Mouse (Mus musculus) embryonic facial prominence, embryonic 14.5 days (tissue): ENCODE results near the gene Btbd16. TPM values are rescaled to one million over a fixed set of nuclear protein-coding genes. Genes with fewer than 3 reads are reported as not detected.

Source experiments
- ATAC-seq: fragments of 200-750 bp; cut with Nextera tagmentation; 2 replicates; pipeline ENCODE4 v1.8.0; 2017; ENCODE audit warnings: low read depth, moderate number of reproducible peaks, moderate TSS enrichment
- DNase-seq: peaks from one replicate; pipeline ENCODE4 v3.0.0-alpha.2; 2015; ENCODE audit warnings: low spot score
- H3K27ac ChIP-seq: fragments of 300-500 bp; sonication (generic); replicated peaks from 2 replicates; pipeline ENCODE4 v1.5.1; 2014; ENCODE audit warnings: low read depth, mild to moderate bottlenecking, low read length, moderate library complexity
- H3K27me3 ChIP-seq: fragments of 300-500 bp; sonication (generic); replicated peaks from 2 replicates; pipeline ENCODE4 v1.6.1; 2014; ENCODE audit warnings: low read length; ENCODE audit not compliant: control insufficient read depth, insufficient read depth
- H3K36me3 ChIP-seq: fragments of 300-500 bp; sonication (generic); 2 replicates; pipeline ENCODE4 v1.6.1; 2014; ENCODE audit warnings: low read length, mixed read lengths; ENCODE audit not compliant: control insufficient read depth, insufficient read depth
- H3K4me1 ChIP-seq: fragments of 300-500 bp; sonication (generic); 2 replicates; pipeline ENCODE4 v1.6.1; 2014; ENCODE audit warnings: antibody characterized with exemption, low read length; ENCODE audit not compliant: control insufficient read depth, insufficient read depth
- H3K4me2 ChIP-seq: fragments of 300-500 bp; sonication (generic); 2 replicates; pipeline ENCODE4 v1.6.1; 2014; ENCODE audit warnings: low read depth, mild to moderate bottlenecking, low read length, moderate library complexity, mixed read lengths
- H3K4me3 ChIP-seq: fragments of 300-500 bp; sonication (generic); 2 replicates; pipeline ENCODE4 v1.5.1; 2014; ENCODE audit warnings: low read depth, mild to moderate bottlenecking, low read length
- H3K9ac ChIP-seq: fragments of 300-500 bp; sonication (generic); 2 replicates; pipeline ENCODE4 v1.6.1; 2014; ENCODE audit warnings: low read depth, mild to moderate bottlenecking, low read length, moderate library complexity, mixed read lengths
- H3K9me3 ChIP-seq: fragments of 300-500 bp; sonication (generic); 2 replicates; pipeline ENCODE4 v1.6.1; 2016; ENCODE audit warnings: low read length; ENCODE audit not compliant: control insufficient read depth
- WGBS: fragments of 180-500 bp; shearing (Covaris S2); extraction: QIAGEN DNeasy Blood & Tissue Kit; methylation state at CpG from one replicate; pipeline ENCODE4 v1.1.7; 2014; 5-methylcytosine and 5-hydroxymethylcytosine counted together
- polyA plus RNA-seq: library from polyadenylated mRNA; unstranded; fragments of >200 nt; fragmentation: Nextera tagmentation; extraction: Ambion mirVana; gene quantifications from 2 replicates; pipeline ENCODE4 v1.2.1, GENCODE M21; 2014

Gene Btbd16
- polyA plus RNA-seq, 1 experiment from 2014 or later: not detected

DNA sequence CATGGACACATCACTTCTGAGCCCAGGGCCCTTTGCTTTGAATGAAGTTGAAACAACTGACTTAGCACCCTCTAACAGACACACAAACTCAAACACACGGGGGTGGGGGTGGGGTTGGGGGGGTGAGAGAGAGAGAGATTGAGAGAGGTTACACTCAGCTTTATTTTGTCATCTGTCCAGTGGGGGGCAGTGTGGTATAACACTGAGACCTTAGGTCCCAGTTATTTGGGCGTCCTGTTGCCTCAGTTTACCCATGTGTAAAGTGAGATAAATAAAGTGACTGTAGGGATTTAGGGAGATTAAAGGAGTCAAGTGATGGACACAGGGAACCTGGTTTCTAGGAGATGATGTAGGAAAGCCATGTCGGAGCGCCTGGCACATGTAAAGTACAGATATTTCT, 32.8 kb upstream of the Btbd16 start:
- no peak overlapping the region for H3K4me3 ChIP-seq
- H3K36me3 ChIP-seq: peaks cover 83% of the 10 kb centered on the region
- no peak overlapping the region for H3K27ac ChIP-seq
- no peak for ATAC-seq
- H3K4me1 ChIP-seq: no peaks in the 10 kb centered on the region
- WGBS: 81% methylated on average over 4 of the region's 4 CpGs
- H3K9me3 ChIP-seq: no peaks in the 10 kb centered on the region
- H3K4me2 ChIP-seq: no peak overlapping the region
- no peak for DNase-seq
- H3K9ac ChIP-seq: no peak overlapping the region
- no peaks in the 10 kb centered on the region for H3K27me3 ChIP-seq

DNA sequence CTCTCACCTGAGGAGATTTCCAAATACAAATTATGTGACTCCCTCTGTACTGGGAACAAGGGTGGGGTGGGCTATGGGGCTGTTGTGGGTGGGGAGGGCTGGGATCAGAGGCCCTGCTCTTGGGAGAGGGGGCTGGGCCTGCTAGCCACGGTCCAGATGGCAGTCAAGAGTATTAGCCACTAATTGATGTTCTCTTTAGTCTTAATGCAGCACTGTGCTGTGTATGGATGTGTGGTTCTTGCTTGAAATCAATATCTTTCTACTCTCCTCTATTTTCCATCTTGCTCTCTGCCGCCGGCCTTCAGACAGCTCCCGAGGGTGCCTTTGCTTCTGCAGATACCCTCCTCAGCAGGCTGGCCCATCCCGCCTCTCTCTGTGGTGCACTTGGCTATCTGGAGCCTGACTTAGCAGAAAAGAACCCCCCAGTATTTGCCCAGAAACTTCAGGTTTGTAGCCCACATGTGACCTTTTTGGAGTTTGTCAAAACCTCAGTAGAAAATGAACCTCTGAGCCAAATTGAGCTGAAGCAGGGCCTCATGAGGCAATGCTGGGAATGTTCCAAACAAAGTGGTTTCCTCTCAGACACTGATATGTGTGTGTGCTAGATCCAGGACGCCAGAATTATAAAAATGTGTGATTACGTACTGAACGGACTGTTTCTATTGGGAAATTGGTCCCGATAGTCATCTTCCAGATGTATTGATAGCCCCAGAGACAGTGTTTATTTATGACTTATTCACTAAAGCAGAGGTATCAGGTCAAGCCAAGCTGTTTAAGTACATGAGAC, 30.4 kb upstream of the Btbd16 start:
- Histone ChIP-seq H3K9me3 (no peaks in the 10 kb centered on the region), H3K4me1 (no peaks in the 10 kb centered on the region), H3K4me3 (no peak overlapping the region), H3K36me3 (peaks cover 80% of the 10 kb centered on the region), H3K9ac (no peak overlapping the region), H3K27me3 (no peaks in the 10 kb centered on the region), H3K4me2 (no peak overlapping the region), H3K27ac (no peak overlapping the region)
- 69% methylated on average over 9 of the region's 9 CpGs for WGBS
- peak; percentile 69; the same call in 1 of the 2 replicates for ATAC-seq
- DNase-seq: peak; percentile 79

DNA sequence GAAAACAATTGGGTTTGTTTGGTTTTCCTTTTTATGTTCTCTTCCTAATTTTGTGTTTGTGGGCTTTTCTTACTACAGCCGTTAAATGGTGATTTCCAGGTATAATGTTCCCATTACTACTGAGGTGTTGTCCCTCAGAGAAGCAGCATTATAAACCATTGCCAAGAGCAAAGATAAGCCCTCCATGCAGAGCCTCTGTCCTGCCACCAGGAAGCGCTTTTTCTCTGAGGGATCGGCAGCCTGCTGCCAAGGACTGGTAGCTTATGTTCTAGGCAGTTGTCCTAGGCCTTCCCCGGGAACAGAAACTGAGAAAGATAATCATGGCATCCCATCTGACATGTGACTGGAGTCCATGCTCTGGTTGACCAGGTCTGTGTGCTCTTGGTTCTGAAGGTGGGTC, 24.7 kb upstream of the Btbd16 start:
- no peaks in the 10 kb centered on the region for H3K9me3 ChIP-seq
- no peaks in the 10 kb centered on the region for H3K27me3 ChIP-seq
- H3K36me3 ChIP-seq: peaks cover 85% of the 10 kb centered on the region
- H3K4me3 ChIP-seq: no peak overlapping the region
- 88% methylated on average over 4 of the region's 4 CpGs for WGBS
- no peak overlapping the region for H3K27ac ChIP-seq
- ATAC-seq (no peak), DNase-seq (no peak)
- no peak overlapping the region for H3K9ac ChIP-seq
- H3K4me2 ChIP-seq: no peak overlapping the region
- no peaks in the 10 kb centered on the region for H3K4me1 ChIP-seq

DNA sequence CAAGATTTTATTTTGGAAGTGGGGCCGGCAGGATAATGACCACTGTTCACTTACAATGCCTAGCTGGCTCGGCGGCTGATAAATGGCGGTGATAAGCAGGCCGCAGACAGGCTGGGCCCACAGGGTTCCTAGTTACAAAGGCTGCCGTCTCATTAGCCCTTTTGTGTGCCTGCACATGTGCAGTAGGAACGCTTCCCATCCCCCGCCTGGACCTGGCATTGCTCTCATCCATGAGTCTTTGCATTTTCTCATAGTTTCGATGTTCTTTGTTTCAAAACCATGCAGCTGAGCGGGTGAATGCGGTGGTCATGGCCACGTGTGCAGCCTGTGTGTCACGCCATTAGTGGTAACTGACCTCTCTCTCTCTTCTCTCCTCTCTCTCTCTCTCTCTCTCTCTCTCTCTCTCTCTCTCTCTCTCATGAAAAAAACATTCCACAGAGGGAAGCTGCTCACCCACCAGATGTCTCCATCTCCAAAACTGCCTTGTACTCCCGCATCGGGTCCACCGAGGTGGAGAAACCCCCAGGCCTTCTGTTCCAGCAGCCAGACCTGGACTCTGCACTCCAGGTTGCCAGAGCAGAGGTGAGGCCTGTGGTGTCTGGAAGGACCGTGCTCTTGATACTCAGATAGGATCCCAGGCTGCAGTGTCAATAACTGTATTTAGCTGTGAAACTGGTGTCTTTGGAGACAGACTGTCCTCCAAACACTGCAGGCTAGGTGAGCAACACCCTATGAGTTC, 22.9 kb upstream of the Btbd16 start:
- Histone ChIP-seq H3K9me3 (no peaks in the 10 kb centered on the region), H3K4me3 (no peak overlapping the region), H3K4me2 (no peak overlapping the region), H3K4me1 (no peaks in the 10 kb centered on the region), H3K27me3 (no peaks in the 10 kb centered on the region), H3K36me3 (peaks cover 80% of the 10 kb centered on the region), H3K9ac (no peak overlapping the region), H3K27ac (no peak overlapping the region; the same call in 1 of the 2 replicates)
- DNase-seq (peak; percentile 58), ATAC-seq (peak; percentile 54; the same call in 1 of the 2 replicates)
- WGBS: 69% methylated on average over 17 of the region's 17 CpGs

DNA sequence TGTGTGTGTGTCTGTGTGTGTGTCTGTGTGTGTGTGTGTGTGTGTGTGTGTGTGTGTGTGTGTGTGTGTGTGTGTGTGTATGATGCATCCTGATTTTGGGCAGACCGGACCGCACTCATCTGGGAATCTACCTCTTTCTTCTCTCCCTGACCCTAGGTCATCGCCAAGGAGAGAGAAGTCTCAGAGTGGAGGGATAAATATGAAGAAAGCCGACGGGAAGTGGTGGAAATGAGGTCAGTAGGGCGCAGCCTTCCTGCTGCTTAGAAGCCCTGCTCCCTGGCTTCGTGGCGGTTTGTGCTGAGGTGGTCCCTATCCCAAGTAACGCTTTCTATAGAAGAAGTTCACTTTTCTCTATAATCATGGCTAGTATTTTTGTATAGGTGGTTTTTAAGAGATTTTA, 22.2 kb upstream of the Btbd16 start:
- ATAC-seq (no peak), DNase-seq (no peak)
- H3K4me2 ChIP-seq: no peak overlapping the region
- no peaks in the 10 kb centered on the region for H3K27me3 ChIP-seq
- 61% methylated on average over 9 of the region's 9 CpGs for WGBS
- no peak overlapping the region for H3K4me3 ChIP-seq
- no peak overlapping the region for H3K27ac ChIP-seq
- peaks cover 73% of the 10 kb centered on the region for H3K36me3 ChIP-seq
- H3K4me1 ChIP-seq: no peaks in the 10 kb centered on the region
- H3K9ac ChIP-seq: no peak overlapping the region
- no peaks in the 10 kb centered on the region for H3K9me3 ChIP-seq

DNA sequence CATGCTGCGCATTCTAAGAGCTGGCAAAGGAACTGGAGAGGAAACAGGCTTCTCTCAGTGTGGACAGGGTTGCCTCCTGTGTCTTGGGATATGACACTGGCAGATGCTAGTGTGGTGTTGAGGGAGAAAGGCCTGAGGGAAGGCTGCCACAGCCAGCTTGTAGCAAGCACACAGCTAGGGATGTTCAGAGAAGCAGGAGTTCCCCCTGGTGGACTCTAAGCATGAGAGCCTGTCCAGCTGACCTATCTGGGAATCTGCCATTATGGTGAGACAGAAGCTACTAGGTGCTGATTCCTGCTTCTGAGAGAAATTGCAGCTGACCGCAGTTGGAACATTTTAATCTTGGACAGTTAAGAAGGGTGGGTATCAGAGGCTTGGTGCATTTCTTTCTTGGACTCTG, 19.1 kb upstream of the Btbd16 start:
- Histone ChIP-seq H3K9me3 (no peaks in the 10 kb centered on the region), H3K27ac (no peak overlapping the region), H3K4me2 (no peak overlapping the region), H3K36me3 (peaks cover 71% of the 10 kb centered on the region), H3K9ac (no peak overlapping the region), H3K4me3 (no peak overlapping the region), H3K27me3 (no peaks in the 10 kb centered on the region), H3K4me1 (no peaks in the 10 kb centered on the region)
- ATAC-seq: no peak
- 95% methylated on average over 2 of the region's 2 CpGs for WGBS
- DNase-seq: peak; percentile 67

DNA sequence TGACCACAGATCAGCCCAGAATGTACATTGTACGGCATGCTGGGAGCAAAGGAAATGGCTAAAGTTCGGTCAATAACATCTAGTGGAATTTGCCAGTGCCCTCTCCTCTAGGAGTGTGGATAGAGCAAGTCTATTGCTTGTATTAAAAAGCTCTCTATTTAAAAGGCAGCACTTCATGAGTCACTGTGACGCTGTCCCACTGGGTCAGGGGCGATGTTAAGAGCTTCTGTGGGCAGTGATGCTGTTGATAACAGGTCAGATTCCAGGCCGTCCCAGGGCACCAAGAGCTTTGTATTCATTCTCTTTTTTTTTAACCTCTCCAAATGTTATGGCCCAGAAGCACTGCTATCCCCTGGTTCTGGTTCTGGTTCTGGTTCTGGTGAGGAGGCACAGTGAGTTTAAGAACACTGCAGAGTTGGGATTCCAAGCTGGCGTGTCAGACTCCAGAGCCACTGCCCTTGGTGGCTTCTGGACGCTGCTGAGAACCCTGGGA, 17.5 kb upstream of the Btbd16 start:
- Histone ChIP-seq H3K4me2 (no peak overlapping the region), H3K4me1 (no peaks in the 10 kb centered on the region), H3K9me3 (no peaks in the 10 kb centered on the region), H3K4me3 (no peak overlapping the region), H3K27ac (no peak overlapping the region), H3K36me3 (peaks cover 66% of the 10 kb centered on the region), H3K27me3 (no peaks in the 10 kb centered on the region), H3K9ac (no peak overlapping the region)
- no peak for DNase-seq
- WGBS: 83% methylated on average over 7 of the region's 7 CpGs
- no peak for ATAC-seq

DNA sequence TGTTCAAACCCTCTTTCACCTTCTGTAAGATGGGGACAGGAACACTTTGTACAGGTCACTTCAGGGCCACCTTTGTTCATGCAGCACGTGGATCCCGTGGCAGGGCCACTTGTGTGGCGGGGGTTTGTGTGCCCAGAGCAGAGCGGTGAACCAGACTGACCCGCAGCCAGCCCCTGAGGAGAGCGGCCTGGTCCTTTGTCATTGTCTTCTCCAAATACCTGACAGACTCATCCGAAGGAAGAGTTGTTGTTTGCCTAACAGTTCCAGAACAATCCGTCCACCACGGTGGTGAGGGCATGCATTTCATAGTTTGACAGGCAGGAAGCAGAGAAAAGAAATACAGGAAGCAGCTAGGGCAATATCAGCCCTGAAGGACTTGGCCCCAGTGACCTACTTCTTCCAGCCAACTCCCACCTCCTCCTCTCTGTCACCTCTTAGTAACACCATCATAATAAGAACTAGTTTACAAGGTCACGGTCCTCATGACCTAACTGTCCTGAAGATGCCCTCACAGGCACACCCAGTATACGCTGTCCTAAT, 16.5 kb upstream of the Btbd16 start:
- H3K27me3 ChIP-seq: no peaks in the 10 kb centered on the region
- H3K4me2 ChIP-seq: no peak overlapping the region
- DNase-seq (no peak), ATAC-seq (no peak)
- H3K9me3 ChIP-seq: no peaks in the 10 kb centered on the region
- peaks cover 58% of the 10 kb centered on the region for H3K36me3 ChIP-seq
- no peak overlapping the region for H3K9ac ChIP-seq
- WGBS: 84% methylated on average over 11 of the region's 11 CpGs
- H3K4me1 ChIP-seq: no peaks in the 10 kb centered on the region
- no peak overlapping the region for H3K27ac ChIP-seq
- no peak overlapping the region for H3K4me3 ChIP-seq
